Mouse (Mus musculus): ENCODE measurements around the gene Ak7.

DNA sequence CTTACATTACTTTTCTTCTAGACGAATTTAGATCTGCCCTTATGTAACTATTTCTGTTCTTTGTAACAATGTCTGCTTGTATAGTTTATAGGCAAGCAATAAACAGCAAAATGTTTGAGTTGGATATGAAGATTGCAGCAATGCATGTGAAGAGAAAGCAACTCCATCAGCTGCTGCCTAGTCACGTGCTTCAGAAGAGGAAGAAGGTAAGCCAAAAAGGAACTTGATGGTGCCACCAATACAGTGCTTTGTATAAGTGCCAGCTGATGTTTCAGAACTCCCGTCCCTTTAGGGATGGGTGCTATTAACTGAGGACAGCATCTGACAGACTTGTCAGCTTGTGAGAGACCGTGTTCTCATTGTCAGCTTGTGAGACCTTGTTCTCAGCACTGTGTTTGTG, 117.7 kb downstream of the Ak7 start:
- no peak for TF ChIP-seq CTCF (IDR thresholded peaks at IDR 0.05; ENCODE audit: low read depth)
- no peak for TF ChIP-seq EP300 (IDR thresholded peaks at IDR 0.05; ENCODE audit: low read depth)

All from liver, postnatal 0 days (tissue).